Mouse (Mus musculus) heart, postnatal 0 days (tissue): Measurements from ENCODE around the gene Epc2.

Experiments used
- CTCF ChIP-seq: IDR thresholded peaks from 2 replicates; pipeline ENCODE4 v1.5.1; 2016; ENCODE audit warnings: antibody characterized with exemption, control low read depth, low read depth
- EP300 ChIP-seq: IDR thresholded peaks from 2 replicates; pipeline ENCODE4 v1.6.1; 2016; ENCODE audit warnings: antibody characterized with exemption, low read depth

DNA sequence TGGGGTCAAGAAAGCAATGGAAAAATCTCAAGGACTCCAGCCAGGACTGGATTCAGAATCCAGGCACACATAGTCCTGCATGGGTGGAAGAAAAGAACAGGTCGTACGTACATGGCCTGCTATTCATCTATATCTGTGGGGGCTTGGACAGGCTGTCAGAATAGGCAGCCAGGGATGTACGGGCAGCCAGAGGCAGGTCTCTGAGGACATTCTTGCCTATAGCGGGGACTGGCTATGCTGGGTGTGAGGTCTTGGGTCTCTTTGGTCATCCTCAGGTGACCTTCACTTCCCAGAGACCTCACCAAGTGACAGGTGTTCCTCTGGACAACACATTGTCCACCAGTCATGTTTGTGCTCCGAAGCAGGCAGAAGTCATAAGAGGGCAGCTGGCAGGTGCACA, 131.3 kb downstream of the Epc2 start:
- TF ChIP-seq CTCF (no peak), EP300 (no peak)
